Mouse (Mus musculus): Measurements from ENCODE around the gene Retnlb. TPM values are rescaled to one million over a fixed set of nuclear protein-coding genes. Genes with fewer than 3 reads are reported as not detected.

Gene Retnlb
- polyA plus RNA-seq, 1 experiment = not detected

- H3K4me1 ChIP-seq (ENCODE audit: control insufficient read depth, insufficient read depth, low read length) = no peaks in the 10 kb centered on the region
- H3K4me3 ChIP-seq (ENCODE audit: low read depth, low read length) = no peak overlapping the region
- no peak overlapping the region for H3K9ac ChIP-seq (ENCODE audit: low read depth, poor library complexity, severe bottlenecking)
- no peaks in the 10 kb centered on the region for H3K36me3 ChIP-seq (ENCODE audit: control insufficient read depth, insufficient read depth, low read length, poor library complexity, severe bottlenecking)
- H3K27ac ChIP-seq (ENCODE audit: insufficient read depth, low read length) = no peak overlapping the region
- TF ChIP-seq CTCF (IDR thresholded peaks at IDR 0.05; ENCODE audit: low read depth, low read length) (no peak), POLR2A (IDR thresholded peaks at IDR 0.05; ENCODE audit: insufficient read depth, low read length) (no peak), EP300 (IDR thresholded peaks at IDR 0.05; ENCODE audit: insufficient read depth, low read depth, low read length) (no peak)
- H3K9me3 ChIP-seq (replicated peaks; ENCODE audit: control insufficient read depth, insufficient read depth, low read length, poor library complexity, severe bottlenecking) = no peaks in the 10 kb centered on the region
- no peaks in the 10 kb centered on the region for H3K27me3 ChIP-seq (ENCODE audit: control insufficient read depth, insufficient read depth, low read length, poor library complexity, severe bottlenecking)
Measured at GRCm38 (mm10) chr16:48798285-48798684, 18.4 kb upstream of the Retnlb start.

- no peaks in the 10 kb centered on the region for H3K9me3 ChIP-seq (replicated peaks; ENCODE audit: control insufficient read depth, insufficient read depth, low read length, poor library complexity, severe bottlenecking)
- no peaks in the 10 kb centered on the region for H3K4me1 ChIP-seq (ENCODE audit: control insufficient read depth, insufficient read depth, low read length)
- H3K9ac ChIP-seq (ENCODE audit: low read depth, poor library complexity, severe bottlenecking) = no peak overlapping the region
- no peaks in the 10 kb centered on the region for H3K36me3 ChIP-seq (ENCODE audit: control insufficient read depth, insufficient read depth, low read length, poor library complexity, severe bottlenecking)
- H3K27me3 ChIP-seq (ENCODE audit: control insufficient read depth, insufficient read depth, low read length, poor library complexity, severe bottlenecking) = no peaks in the 10 kb centered on the region
- TF ChIP-seq EP300 (IDR thresholded peaks at IDR 0.05; ENCODE audit: insufficient read depth, low read depth, low read length) = no peak
- TF ChIP-seq POLR2A (IDR thresholded peaks at IDR 0.05; ENCODE audit: insufficient read depth, low read length) = no peak
- TF ChIP-seq CTCF (IDR thresholded peaks at IDR 0.05; ENCODE audit: low read depth, low read length) = no peak
- no peak overlapping the region for H3K27ac ChIP-seq (ENCODE audit: insufficient read depth, low read length)
- no peak overlapping the region for H3K4me3 ChIP-seq (ENCODE audit: low read depth, low read length)
Measured at GRCm38 (mm10) chr16:48799470-48799869, 17.2 kb upstream of the Retnlb start.

- Histone ChIP-seq H3K27ac (ENCODE audit: insufficient read depth, low read length) (no peak overlapping the region), H3K4me1 (ENCODE audit: control insufficient read depth, insufficient read depth, low read length) (no peaks in the 10 kb centered on the region), H3K36me3 (ENCODE audit: control insufficient read depth, insufficient read depth, low read length, poor library complexity, severe bottlenecking) (no peaks in the 10 kb centered on the region), H3K4me3 (ENCODE audit: low read depth, low read length) (no peak overlapping the region), H3K27me3 (ENCODE audit: control insufficient read depth, insufficient read depth, low read length, poor library complexity, severe bottlenecking) (no peaks in the 10 kb centered on the region), H3K9ac (ENCODE audit: low read depth, poor library complexity, severe bottlenecking) (no peak overlapping the region), H3K9me3 (replicated peaks; ENCODE audit: control insufficient read depth, insufficient read depth, low read length, poor library complexity, severe bottlenecking) (no peaks in the 10 kb centered on the region)
- TF ChIP-seq CTCF (IDR thresholded peaks at IDR 0.05; ENCODE audit: low read depth, low read length) (no peak), EP300 (IDR thresholded peaks at IDR 0.05; ENCODE audit: insufficient read depth, low read depth, low read length) (no peak), POLR2A (IDR thresholded peaks at IDR 0.05; ENCODE audit: insufficient read depth, low read length) (no peak)
Measured at GRCm38 (mm10) chr16:48800906-48801305, 15.8 kb upstream of the Retnlb start.

GRCm38 (mm10) chr16:48805412-48805811, 11.2 kb upstream of the Retnlb start:
- no peaks in the 10 kb centered on the region for H3K27me3 ChIP-seq (ENCODE audit: control insufficient read depth, insufficient read depth, low read length, poor library complexity, severe bottlenecking)
- H3K9me3 ChIP-seq (replicated peaks; ENCODE audit: control insufficient read depth, insufficient read depth, low read length, poor library complexity, severe bottlenecking) = no peaks in the 10 kb centered on the region
- no peaks in the 10 kb centered on the region for H3K36me3 ChIP-seq (ENCODE audit: control insufficient read depth, insufficient read depth, low read length, poor library complexity, severe bottlenecking)
- no peak overlapping the region for H3K27ac ChIP-seq (ENCODE audit: insufficient read depth, low read length)
- no peak overlapping the region for H3K9ac ChIP-seq (ENCODE audit: low read depth, poor library complexity, severe bottlenecking)
- TF ChIP-seq CTCF (IDR thresholded peaks at IDR 0.05; ENCODE audit: low read depth, low read length) = no peak
- TF ChIP-seq EP300 (IDR thresholded peaks at IDR 0.05; ENCODE audit: insufficient read depth, low read depth, low read length) = no peak
- no peak for TF ChIP-seq POLR2A (IDR thresholded peaks at IDR 0.05; ENCODE audit: insufficient read depth, low read length)
- H3K4me1 ChIP-seq (ENCODE audit: control insufficient read depth, insufficient read depth, low read length) = no peaks in the 10 kb centered on the region
- no peak overlapping the region for H3K4me3 ChIP-seq (ENCODE audit: low read depth, low read length)

GRCm38 (mm10) chr16:48806521-48806920, 10.1 kb upstream of the Retnlb start:
- no peak overlapping the region for H3K27ac ChIP-seq (ENCODE audit: insufficient read depth, low read length)

GRCm38 (mm10) chr16:48809374-48809773, 7.3 kb upstream of the Retnlb start:
- H3K9ac ChIP-seq (ENCODE audit: low read depth, poor library complexity, severe bottlenecking) = no peak overlapping the region
- H3K27ac ChIP-seq (ENCODE audit: insufficient read depth, low read length) = no peak overlapping the region
- H3K27me3 ChIP-seq (ENCODE audit: control insufficient read depth, insufficient read depth, low read length, poor library complexity, severe bottlenecking) = no peaks in the 10 kb centered on the region
- no peak for TF ChIP-seq POLR2A (IDR thresholded peaks at IDR 0.05; ENCODE audit: insufficient read depth, low read length)
- no peak for TF ChIP-seq CTCF (IDR thresholded peaks at IDR 0.05; ENCODE audit: low read depth, low read length)
- TF ChIP-seq EP300 (IDR thresholded peaks at IDR 0.05; ENCODE audit: insufficient read depth, low read depth, low read length) = no peak
- no peaks in the 10 kb centered on the region for H3K9me3 ChIP-seq (replicated peaks; ENCODE audit: control insufficient read depth, insufficient read depth, low read length, poor library complexity, severe bottlenecking)
- no peak overlapping the region for H3K4me3 ChIP-seq (ENCODE audit: low read depth, low read length)
- no peaks in the 10 kb centered on the region for H3K36me3 ChIP-seq (ENCODE audit: control insufficient read depth, insufficient read depth, low read length, poor library complexity, severe bottlenecking)
- no peaks in the 10 kb centered on the region for H3K4me1 ChIP-seq (ENCODE audit: control insufficient read depth, insufficient read depth, low read length)

More at GRCm38 (mm10) chr16:48806521-48806920, 10.1 kb upstream of the Retnlb start:
- H3K4me3 ChIP-seq (ENCODE audit: low read depth, low read length) = no peak overlapping the region
- H3K9me3 ChIP-seq (replicated peaks; ENCODE audit: control insufficient read depth, insufficient read depth, low read length, poor library complexity, severe bottlenecking) = no peaks in the 10 kb centered on the region
- no peaks in the 10 kb centered on the region for H3K27me3 ChIP-seq (ENCODE audit: control insufficient read depth, insufficient read depth, low read length, poor library complexity, severe bottlenecking)
- H3K4me1 ChIP-seq (ENCODE audit: control insufficient read depth, insufficient read depth, low read length) = no peaks in the 10 kb centered on the region
- H3K9ac ChIP-seq (ENCODE audit: low read depth, poor library complexity, severe bottlenecking) = no peak overlapping the region
- TF ChIP-seq CTCF (IDR thresholded peaks at IDR 0.05; ENCODE audit: low read depth, low read length) (no peak), EP300 (IDR thresholded peaks at IDR 0.05; ENCODE audit: insufficient read depth, low read depth, low read length) (no peak)
- no peaks in the 10 kb centered on the region for H3K36me3 ChIP-seq (ENCODE audit: control insufficient read depth, insufficient read depth, low read length, poor library complexity, severe bottlenecking)

All from ES-Bruce4 (cell line).